Mouse (Mus musculus) stomach, embryonic 15.5 days (tissue): ENCODE results near the gene 1700016D06Rik. TPM values are rescaled to one million over a fixed set of nuclear protein-coding genes. Genes with fewer than 3 reads are reported as not detected.
"Not testable (repeated sequence)": the region's sequence is repeated elsewhere in the genome, so short reads cannot be mapped to it uniquely, and the experiment has no call there.

Source experiments
- ATAC-seq: fragments of 200-750 bp; cut with Nextera tagmentation; 2 replicates; pipeline ENCODE4 v1.8.0; 2017; ENCODE audit warnings: low read depth, moderate number of reproducible peaks, moderate TSS enrichment; ENCODE audit not compliant: insufficient read depth, low FRiP score
- H3K27ac ChIP-seq: fragments of 300-500 bp; sonication (generic); 2 replicates; pipeline ENCODE4 v1.5.1; 2015; ENCODE audit warnings: mild to moderate bottlenecking, inconsistent platforms
- H3K27me3 ChIP-seq: fragments of 300-500 bp; sonication (generic); replicated peaks from 2 replicates; pipeline ENCODE4 v1.6.1; 2015; ENCODE audit warnings: inconsistent platforms
- H3K36me3 ChIP-seq: fragments of 300-500 bp; sonication (generic); 2 replicates; pipeline ENCODE4 v1.6.1; 2015; ENCODE audit warnings: inconsistent platforms
- H3K4me1 ChIP-seq: fragments of 300-500 bp; sonication (generic); 2 replicates; pipeline ENCODE4 v1.6.1; 2015; ENCODE audit warnings: inconsistent platforms
- H3K4me2 ChIP-seq: fragments of 300-500 bp; sonication (generic); 2 replicates; pipeline ENCODE4 v1.6.1; 2015; ENCODE audit warnings: mild to moderate bottlenecking, inconsistent platforms
- H3K4me3 ChIP-seq: fragments of 300-500 bp; sonication (generic); replicated peaks from 2 replicates; pipeline ENCODE4 v1.5.1; 2015; ENCODE audit warnings: inconsistent platforms
- H3K9ac ChIP-seq: fragments of 300-500 bp; sonication (generic); 2 replicates; pipeline ENCODE4 v1.6.1; 2015; ENCODE audit warnings: inconsistent platforms
- H3K9me3 ChIP-seq: fragments of 300-500 bp; sonication (generic); 2 replicates; pipeline ENCODE4 v1.6.1; 2016; ENCODE audit warnings: inconsistent platforms
- WGBS: fragments of 180-500 bp; shearing (Covaris S2); methylation state at CpG from one replicate; pipeline ENCODE4 v1.1.7; 2015; 5-methylcytosine and 5-hydroxymethylcytosine counted together
- polyA plus RNA-seq: library from polyadenylated mRNA; unstranded; fragments of >200 nt; fragmentation: Nextera tagmentation; extraction: Ambion mirVana; gene quantifications from 2 replicates; pipeline ENCODE4 v1.2.1, GENCODE M21; 2015

Gene 1700016D06Rik
- polyA plus RNA-seq, 1 experiment from 2014 or later, result not detected

DNA sequence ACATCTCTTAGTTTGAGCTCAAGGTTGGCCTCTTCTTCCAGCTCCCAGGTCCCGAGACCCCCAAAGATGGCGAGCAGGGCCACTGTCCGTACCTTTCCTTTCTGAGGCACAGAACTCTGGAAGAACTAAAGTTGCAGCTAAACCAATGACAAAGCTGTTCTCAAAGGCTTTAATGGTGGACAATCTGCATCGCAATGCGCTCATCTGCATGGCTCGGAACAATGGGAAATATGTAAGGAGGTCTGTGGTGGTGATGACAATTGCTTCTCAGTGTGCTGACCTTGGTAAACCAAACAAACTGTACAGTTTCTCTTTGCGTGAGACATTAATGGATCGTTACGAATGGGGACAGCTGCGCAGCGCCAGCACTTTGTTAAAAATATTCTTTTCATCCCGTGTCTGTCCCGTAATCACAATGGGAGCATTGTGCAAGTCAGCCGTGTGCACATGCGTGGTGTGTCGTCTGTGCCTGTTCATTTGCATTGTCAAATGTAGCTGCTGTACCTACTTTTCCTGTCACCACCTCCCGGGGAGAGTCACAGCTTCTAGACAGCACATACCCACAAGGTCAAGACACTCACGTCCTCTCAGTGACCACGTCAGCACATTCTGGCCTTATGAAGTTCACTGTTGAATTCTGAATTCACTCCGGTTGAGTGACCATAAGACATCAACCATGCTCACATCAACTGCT lies 34.7 kb downstream of the 1700016D06Rik start:
- not testable (repeated sequence) for H3K9ac ChIP-seq, H3K9me3 ChIP-seq, H3K4me2 ChIP-seq, H3K36me3 ChIP-seq, H3K27me3 ChIP-seq, H3K4me3 ChIP-seq, ATAC-seq, H3K4me1 ChIP-seq, H3K27ac ChIP-seq
- 75% methylated on average over 20 of the region's 20 CpGs for WGBS

- H3K9ac ChIP-seq, result no peak overlapping the region
- no peaks in the 10 kb centered on the region for H3K4me1 ChIP-seq
- no peak for ATAC-seq
- 73% methylated on average over 3 of the region's 3 CpGs for WGBS
- no peak overlapping the region for H3K4me2 ChIP-seq
- no peak overlapping the region for H3K27ac ChIP-seq
- H3K9me3 ChIP-seq, result no peaks in the 10 kb centered on the region
- H3K4me3 ChIP-seq, result no peak overlapping the region
- H3K27me3 ChIP-seq, result no peaks in the 10 kb centered on the region
- no peaks in the 10 kb centered on the region for H3K36me3 ChIP-seq
These were observed 38.9 kb downstream of the 1700016D06Rik start for GRCm38 (mm10) chr8:11661969-11662368.

DNA sequence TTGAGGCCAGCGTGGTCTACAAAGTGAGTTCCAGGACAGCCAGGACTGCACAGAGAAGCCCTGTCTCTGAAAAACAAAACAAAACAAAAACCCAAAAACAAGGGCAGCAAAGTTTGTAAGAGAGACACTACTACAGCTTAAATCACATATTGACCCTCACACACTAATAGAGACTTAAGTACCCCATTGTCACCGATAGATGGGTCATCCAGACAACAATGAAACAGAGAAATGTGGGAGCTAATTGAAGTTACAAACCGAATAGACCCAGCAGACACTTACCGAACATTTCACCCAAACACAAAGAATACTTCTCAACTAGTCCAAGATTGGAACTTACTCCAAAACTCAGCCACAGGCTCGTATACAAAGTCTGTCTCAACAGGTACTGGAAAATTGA lies 50.8 kb downstream of the 1700016D06Rik start:
- no peak for ATAC-seq
- no peaks in the 10 kb centered on the region for H3K27me3 ChIP-seq
- WGBS, result 89% methylated on average over 5 of the region's 5 CpGs
- H3K4me2 ChIP-seq, result no peak overlapping the region
- no peak overlapping the region for H3K9ac ChIP-seq
- H3K9me3 ChIP-seq, result no peaks in the 10 kb centered on the region
- H3K4me1 ChIP-seq, result no peaks in the 10 kb centered on the region
- H3K4me3 ChIP-seq, result no peak overlapping the region
- H3K27ac ChIP-seq, result no peak overlapping the region
- H3K36me3 ChIP-seq, result no peaks in the 10 kb centered on the region

DNA sequence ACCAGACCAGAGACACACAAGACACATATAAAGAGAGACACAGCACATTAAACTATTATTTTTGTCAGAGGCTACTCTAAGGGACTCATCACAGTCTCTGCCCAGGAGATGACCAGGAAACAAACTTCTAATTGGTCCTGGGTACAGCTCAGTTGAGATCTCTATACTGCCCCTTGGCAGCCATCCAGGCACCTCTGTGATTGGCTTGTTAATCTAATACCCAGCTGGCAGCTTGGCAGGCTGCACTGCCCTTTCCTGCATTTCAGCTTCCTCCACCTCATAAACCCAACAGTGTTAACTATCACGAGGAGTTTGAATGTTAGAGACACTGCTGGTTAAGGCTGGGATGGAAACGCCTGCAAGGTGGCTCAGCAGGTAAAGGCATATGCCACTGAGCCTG lies 57.7 kb downstream of the 1700016D06Rik start:
- WGBS, result 78% methylated on average over 2 of the region's 2 CpGs
- Histone ChIP-seq H3K4me1 (no peaks in the 10 kb centered on the region), H3K9me3 (no peaks in the 10 kb centered on the region), H3K4me3 (no peak overlapping the region), H3K36me3 (no peaks in the 10 kb centered on the region), H3K9ac (no peak overlapping the region), H3K27ac (no peak overlapping the region), H3K4me2 (no peak overlapping the region), H3K27me3 (no peaks in the 10 kb centered on the region)
- ATAC-seq, result no peak

- H3K4me1 ChIP-seq, result peaks cover 7% of the 10 kb centered on the region; the same call in 1 of the 2 replicates
- WGBS, result 67% methylated on average over 2 of the region's 2 CpGs
- H3K4me2 ChIP-seq, result no peak overlapping the region
- no peak overlapping the region for H3K9ac ChIP-seq
- no peak for ATAC-seq
- H3K4me3 ChIP-seq, result no peak overlapping the region
- H3K9me3 ChIP-seq, result no peaks in the 10 kb centered on the region
- H3K27ac ChIP-seq, result no peak overlapping the region
- H3K36me3 ChIP-seq, result no peaks in the 10 kb centered on the region
- no peaks in the 10 kb centered on the region for H3K27me3 ChIP-seq
These were observed 60.3 kb downstream of the 1700016D06Rik start for GRCm38 (mm10) chr8:11640606-11641005.

GRCm38 (mm10) chr8:11637531-11637930 lies 63.3 kb downstream of the 1700016D06Rik start:
- no peak overlapping the region for H3K4me2 ChIP-seq
- no peaks in the 10 kb centered on the region for H3K27me3 ChIP-seq
- no peaks in the 10 kb centered on the region for H3K36me3 ChIP-seq
- H3K27ac ChIP-seq, result no peak overlapping the region
- WGBS, result 92% methylated on average over 7 of the region's 7 CpGs
- no peaks in the 10 kb centered on the region for H3K9me3 ChIP-seq
- ATAC-seq, result no peak
- H3K4me3 ChIP-seq, result no peak overlapping the region
- H3K4me1 ChIP-seq, result peaks cover 19% of the 10 kb centered on the region
- H3K9ac ChIP-seq, result no peak overlapping the region

DNA sequence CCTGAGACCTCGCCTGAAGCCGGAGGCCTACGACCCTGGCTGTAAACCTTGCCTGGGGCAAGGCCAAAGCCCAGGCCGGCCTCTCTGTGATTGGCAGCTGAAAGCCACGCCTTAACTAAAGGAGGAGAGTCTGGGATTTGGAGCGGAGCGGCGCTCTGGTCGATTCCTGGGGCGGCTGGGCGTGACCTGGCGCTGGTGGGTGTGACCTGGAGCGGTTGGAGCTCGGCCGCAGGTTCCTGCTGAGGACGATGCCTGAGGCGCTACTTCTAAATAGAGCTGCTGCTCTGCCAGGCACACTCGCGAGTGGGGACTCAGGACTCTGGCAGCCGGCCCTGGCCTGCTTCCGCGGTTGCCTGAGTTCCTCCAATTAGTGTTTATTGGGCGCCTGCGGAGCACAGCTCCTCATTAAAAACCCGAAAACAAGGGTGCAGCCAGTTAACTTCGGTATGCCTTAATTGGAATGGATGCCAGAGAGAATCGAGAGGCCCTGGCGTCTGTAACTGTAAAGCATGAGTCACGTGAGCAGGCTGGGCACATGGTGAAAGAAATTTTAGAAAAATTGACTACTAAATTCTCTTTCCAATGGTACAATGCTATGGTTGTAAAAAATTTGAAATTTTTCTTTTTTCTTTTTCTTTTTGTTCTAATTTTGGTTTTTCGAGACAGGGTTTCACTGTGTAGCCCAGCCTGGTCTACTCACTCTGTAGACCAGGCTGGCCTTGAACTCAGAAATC lies 64.4 kb downstream of the 1700016D06Rik start:
- H3K36me3 ChIP-seq, result peaks cover 6% of the 10 kb centered on the region; the same call in 1 of the 2 replicates
- 5% methylated on average over 30 of the region's 30 CpGs for WGBS
- no peaks in the 10 kb centered on the region for H3K9me3 ChIP-seq
- H3K27me3 ChIP-seq, result no peaks in the 10 kb centered on the region
- H3K27ac ChIP-seq, result peak overlapping the region; percentile 99
- H3K4me3 ChIP-seq, result peak overlapping the region; percentile 96
- 0 out of 2 replicates have a peak overlapping the region, but pooled peaks have one; percentile 6 for H3K9ac ChIP-seq
- peak overlapping the region; percentile 85 for H3K4me2 ChIP-seq
- peak; percentile 75 for ATAC-seq
- peaks cover 22% of the 10 kb centered on the region for H3K4me1 ChIP-seq

- peaks cover 22% of the 10 kb centered on the region for H3K4me1 ChIP-seq
- 1% methylated on average over 40 of the region's 40 CpGs for WGBS
- no peaks in the 10 kb centered on the region for H3K9me3 ChIP-seq
- no peaks in the 10 kb centered on the region for H3K27me3 ChIP-seq
- peaks cover 9% of the 10 kb centered on the region; the same call in 1 of the 2 replicates for H3K36me3 ChIP-seq
- H3K9ac ChIP-seq, result peak within 1 kb of the TSS; percentile 90
- H3K4me3 ChIP-seq, result peak within 1 kb of the TSS; percentile 96
- ATAC-seq, result peak; percentile 96
- peak within 1 kb of the TSS; percentile 99 for H3K27ac ChIP-seq
- H3K4me2 ChIP-seq, result peak within 1 kb of the TSS; percentile 85
These were observed 65.2 kb downstream of the 1700016D06Rik start, which contains the start of gene Ankrd10 for GRCm38 (mm10) chr8:11635611-11636081. Gene Ankrd10 (minus strand): TSS chr8:11635757.

GRCm38 (mm10) chr8:11635012-11635577 lies 65.8 kb downstream of the 1700016D06Rik start:
- Histone ChIP-seq H3K4me2 (peak overlapping the region; percentile 85), H3K36me3 (peaks cover 13% of the 10 kb centered on the region; the same call in 1 of the 2 replicates), H3K27me3 (no peaks in the 10 kb centered on the region), H3K9me3 (no peaks in the 10 kb centered on the region), H3K27ac (peak overlapping the region; percentile 99), H3K4me3 (peak overlapping the region; percentile 96), H3K4me1 (peaks cover 22% of the 10 kb centered on the region), H3K9ac (peak overlapping the region; percentile 90)
- peak; percentile 67 for ATAC-seq
- under 1% methylated on average over 70 of the region's 70 CpGs for WGBS

DNA sequence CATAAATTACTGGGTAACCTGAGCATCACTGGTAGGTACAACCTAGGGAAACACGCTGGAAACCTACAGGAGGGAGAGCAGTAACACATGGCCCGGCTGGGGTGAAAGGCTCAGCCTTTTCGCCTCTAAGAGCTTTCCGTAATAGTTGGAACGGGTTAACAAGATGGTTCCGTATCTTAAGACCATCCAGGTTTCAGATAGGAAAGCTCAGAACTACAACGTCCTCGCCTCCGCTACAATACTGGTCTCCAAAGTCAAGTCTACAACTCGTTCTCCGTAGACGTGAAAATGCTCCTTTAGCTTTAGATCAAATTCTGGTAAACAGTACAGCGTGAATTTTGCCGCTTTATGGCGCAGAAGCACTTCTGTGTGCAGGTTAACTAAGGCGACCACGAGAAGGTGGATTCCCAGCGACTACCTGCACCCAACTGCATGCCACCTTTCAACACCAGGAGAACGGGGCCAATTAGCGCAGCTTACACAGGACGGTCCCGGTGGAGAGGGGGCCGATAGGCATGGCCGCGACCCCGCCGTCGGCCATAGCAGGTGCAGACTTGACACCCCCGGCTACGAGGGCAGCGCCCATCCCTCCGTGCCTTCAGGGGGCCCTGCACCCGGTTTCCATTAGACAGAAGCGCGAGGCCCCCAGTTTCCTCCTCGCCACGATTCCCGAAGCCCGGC lies 66.4 kb downstream of the 1700016D06Rik start:
- peak overlapping the region; percentile 71 for H3K9ac ChIP-seq
- peaks cover 19% of the 10 kb centered on the region for H3K36me3 ChIP-seq
- H3K27ac ChIP-seq, result peak overlapping the region; percentile 99
- no peak for ATAC-seq
- under 1% methylated on average over 39 of the region's 39 CpGs for whole genome bisulfite sequencing
- H3K27me3 ChIP-seq, result no peaks in the 10 kb centered on the region
- no peaks in the 10 kb centered on the region for H3K9me3 ChIP-seq
- peak overlapping the region; percentile 96 for H3K4me3 ChIP-seq
- peaks cover 22% of the 10 kb centered on the region for H3K4me1 ChIP-seq
- peak overlapping the region; percentile 85 for H3K4me2 ChIP-seq

GRCm38 (mm10) chr8:11633414-11633813 lies 67.4 kb downstream of the 1700016D06Rik start:
- no peaks in the 10 kb centered on the region for H3K9me3 ChIP-seq
- ATAC-seq, result no peak
- no peak overlapping the region for H3K27ac ChIP-seq
- H3K4me2 ChIP-seq, result peak overlapping the region; percentile 85
- peaks cover 19% of the 10 kb centered on the region for H3K36me3 ChIP-seq
- H3K4me1 ChIP-seq, result peaks cover 22% of the 10 kb centered on the region
- no peaks in the 10 kb centered on the region for H3K27me3 ChIP-seq
- peak overlapping the region; percentile 96 for H3K4me3 ChIP-seq
- H3K9ac ChIP-seq, result no peak overlapping the region
- WGBS, result 41% methylated on average over 7 of the region's 7 CpGs
